Mouse (Mus musculus): ENCODE results near the gene Fbp2. TPM values are rescaled to one million over a fixed set of nuclear protein-coding genes. Genes with fewer than 3 reads are reported as not detected.

The Fbp2 gene
- polyA plus RNA-seq (2014; fragmentation: Nextera tagmentation; extraction: Ambion mirVana) = 0.13 TPM in 1 of 2 replicates, not detected in the other

DNA sequence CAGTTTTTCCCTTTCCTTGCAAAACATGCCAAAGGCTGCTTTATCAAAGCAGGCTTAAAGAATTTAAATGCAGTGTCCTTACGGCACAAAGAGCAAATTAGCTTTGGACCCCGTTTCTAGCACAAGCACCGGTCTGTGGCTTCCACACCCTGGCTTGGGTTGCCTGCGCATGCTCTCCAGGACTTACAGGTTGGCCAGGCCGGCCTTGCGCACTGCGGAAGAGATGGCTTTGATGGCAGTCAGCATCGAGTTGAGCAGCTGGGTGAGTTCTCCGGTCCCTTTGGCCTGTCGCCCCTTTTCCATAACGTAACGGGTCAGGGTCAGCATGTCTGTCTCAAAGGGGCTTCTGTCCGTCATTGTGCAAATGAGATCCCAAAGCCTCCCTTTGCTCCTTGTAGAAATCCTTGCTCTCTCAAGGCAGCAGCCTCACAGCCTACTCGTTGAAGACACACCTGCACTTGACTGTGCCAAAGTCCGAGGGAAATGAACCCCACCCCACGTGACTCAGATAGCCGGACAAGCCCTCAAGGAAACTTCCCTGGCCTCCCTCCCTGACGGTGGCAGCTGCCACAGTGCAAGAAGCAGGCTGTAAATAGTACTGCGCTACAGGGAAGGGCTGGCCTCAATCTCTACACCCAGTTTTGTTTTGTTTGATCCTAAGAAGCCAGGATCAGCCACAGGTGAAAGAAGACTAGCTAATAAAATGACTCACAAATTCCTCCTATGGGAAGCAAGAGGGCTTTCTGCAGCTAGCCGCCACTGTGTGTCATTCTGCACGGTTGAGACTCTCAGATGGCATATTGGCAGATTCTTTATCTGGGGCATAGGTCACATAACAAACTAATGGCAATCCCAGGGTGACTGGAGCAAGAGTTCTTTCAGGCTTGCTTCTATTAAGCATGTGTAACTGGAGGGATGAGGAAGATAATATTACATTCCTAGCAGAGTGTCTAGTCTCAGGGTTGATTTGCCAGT, at the start of gene Fbp2:
Gene Fbp2 (minus strand): TSS at position 482 of the 975 bp plus-strand sequence.
- Histone ChIP-seq H3K9ac (ENCODE audit: low read length) (no peak within 1 kb of the TSS), H3K4me1 (ENCODE audit: control insufficient read depth, insufficient read depth, low read length) (no peaks in the 10 kb centered on the region), H3K9me3 (replicated peaks; ENCODE audit: control insufficient read depth, low read length) (no peaks in the 10 kb centered on the region), H3K36me3 (ENCODE audit: control insufficient read depth, insufficient read depth, low read length) (no peaks in the 10 kb centered on the region), H3K27me3 (replicated peaks; ENCODE audit: control insufficient read depth, insufficient read depth, low read length) (no peaks in the 10 kb centered on the region), H3K4me2 (ENCODE audit: low read length) (no peak within 1 kb of the TSS), H3K4me3 (ENCODE audit: low read depth, low read length) (no peak within 1 kb of the TSS), H3K27ac (ENCODE audit: low read depth, low read length) (no peak within 1 kb of the TSS)
- no peak for DNase-seq (ENCODE audit: low spot score)
- WGBS = 78% methylated on average over 21 of the region's 21 CpGs
- no peak for ATAC-seq

DNA sequence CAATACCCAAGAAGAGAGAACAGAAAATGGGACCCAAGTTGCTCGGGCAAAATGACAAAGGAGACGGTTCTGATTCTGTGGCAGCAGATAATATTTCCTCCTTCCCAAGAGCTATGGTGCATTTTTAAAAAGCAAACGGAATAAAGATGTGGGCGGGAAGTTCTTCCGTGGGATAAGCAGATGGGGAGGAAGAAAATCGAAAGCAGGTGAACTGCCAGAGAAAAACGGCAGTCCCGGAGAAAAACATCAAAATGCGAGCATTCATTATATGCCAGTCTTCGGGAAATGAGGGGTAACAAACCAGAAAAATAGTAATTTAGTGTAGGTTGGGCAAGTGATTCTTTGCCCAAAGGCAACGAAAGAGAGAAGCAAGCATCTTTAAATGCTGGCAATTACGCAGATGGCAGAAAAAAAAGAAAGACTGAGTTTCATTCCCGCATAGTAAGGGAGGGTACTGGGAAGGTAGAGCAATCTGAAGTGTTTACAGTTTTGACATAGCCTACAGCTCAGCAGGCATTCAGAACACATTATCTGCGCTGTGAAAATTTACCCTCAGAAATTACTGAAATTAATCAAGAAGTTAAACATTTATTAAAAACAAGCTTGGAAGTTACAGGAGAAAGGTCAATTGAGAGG, 49.4 kb upstream of the Fbp2 start:
- Histone ChIP-seq H3K36me3 (ENCODE audit: control insufficient read depth, insufficient read depth, low read length) (no peaks in the 10 kb centered on the region), H3K27ac (ENCODE audit: low read depth, low read length) (no peak overlapping the region), H3K4me2 (ENCODE audit: low read length) (no peak overlapping the region), H3K9me3 (replicated peaks; ENCODE audit: control insufficient read depth, low read length) (no peaks in the 10 kb centered on the region), H3K4me3 (ENCODE audit: low read depth, low read length) (no peak overlapping the region), H3K4me1 (ENCODE audit: control insufficient read depth, insufficient read depth, low read length) (no peaks in the 10 kb centered on the region), H3K27me3 (replicated peaks; ENCODE audit: control insufficient read depth, insufficient read depth, low read length) (no peaks in the 10 kb centered on the region), H3K9ac (ENCODE audit: low read length) (no peak overlapping the region)
- WGBS = 73% methylated on average over 14 of the region's 14 CpGs
- no peak for DNase-seq (ENCODE audit: low spot score)
- ATAC-seq = no peak

DNA sequence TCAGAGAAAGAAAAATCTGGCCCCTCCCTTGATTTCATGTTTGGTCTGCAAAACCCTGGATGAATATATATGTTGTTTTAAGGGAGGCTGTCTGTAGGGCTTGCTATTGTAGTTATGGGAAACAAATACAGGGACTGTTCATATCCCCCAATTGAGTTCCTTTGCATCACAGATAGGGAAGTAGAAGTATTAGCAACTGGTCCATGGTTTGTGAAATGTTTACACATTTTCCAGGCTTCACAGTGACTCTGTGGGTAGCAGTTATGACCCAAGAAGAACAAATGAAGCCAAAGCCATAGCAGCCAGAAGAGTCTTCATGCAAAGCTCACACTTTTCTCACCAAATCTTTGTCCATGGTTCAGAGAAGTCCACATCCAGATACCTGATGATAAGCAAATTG, 42.9 kb upstream of the Fbp2 start:
- Histone ChIP-seq H3K9me3 (replicated peaks; ENCODE audit: control insufficient read depth, low read length) (no peaks in the 10 kb centered on the region), H3K36me3 (ENCODE audit: control insufficient read depth, insufficient read depth, low read length) (no peaks in the 10 kb centered on the region), H3K27me3 (replicated peaks; ENCODE audit: control insufficient read depth, insufficient read depth, low read length) (no peaks in the 10 kb centered on the region), H3K4me3 (ENCODE audit: low read depth, low read length) (no peak overlapping the region), H3K4me2 (ENCODE audit: low read length) (no peak overlapping the region), H3K27ac (ENCODE audit: low read depth, low read length) (no peak overlapping the region), H3K4me1 (ENCODE audit: control insufficient read depth, insufficient read depth, low read length) (no peaks in the 10 kb centered on the region), H3K9ac (ENCODE audit: low read length) (no peak overlapping the region)
- DNase-seq (ENCODE audit: low spot score) (no peak), ATAC-seq (no peak)

DNA sequence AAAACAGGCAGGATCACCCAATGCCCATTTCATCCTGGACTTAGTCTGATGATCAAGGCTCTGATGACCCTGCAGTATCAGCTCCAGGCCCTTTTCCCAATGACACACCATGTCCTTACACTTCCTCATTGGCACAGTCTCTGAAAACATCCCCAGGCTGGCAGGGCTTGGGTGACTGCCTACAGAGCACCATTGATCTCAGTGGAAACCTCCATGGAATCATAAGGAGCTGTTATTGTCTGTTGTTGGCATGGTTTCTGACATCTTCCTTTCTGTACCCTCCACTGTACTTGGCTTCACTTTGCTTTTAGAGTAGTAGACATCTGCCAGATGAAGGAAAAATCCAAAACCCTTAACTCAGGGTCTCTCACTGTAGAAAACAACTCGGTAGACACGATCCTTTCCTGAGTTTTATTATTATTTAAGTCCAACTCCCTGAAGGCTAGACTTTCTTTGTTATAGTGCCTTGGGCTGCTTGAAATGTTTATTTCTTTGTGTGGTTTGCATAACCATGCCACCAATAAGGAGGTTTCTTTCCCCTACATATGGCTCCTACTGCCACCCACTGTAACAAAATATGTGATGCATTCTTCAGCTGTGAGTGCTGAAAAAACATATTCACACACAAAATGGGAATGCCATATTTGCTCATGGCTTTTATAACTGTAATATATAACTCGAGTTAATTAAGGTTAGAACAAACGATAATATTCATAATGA, 39.9 kb upstream of the Fbp2 start:
- Histone ChIP-seq H3K27me3 (replicated peaks; ENCODE audit: control insufficient read depth, insufficient read depth, low read length) (no peaks in the 10 kb centered on the region), H3K27ac (ENCODE audit: low read depth, low read length) (no peak overlapping the region), H3K9ac (ENCODE audit: low read length) (no peak overlapping the region), H3K36me3 (ENCODE audit: control insufficient read depth, insufficient read depth, low read length) (no peaks in the 10 kb centered on the region), H3K4me1 (ENCODE audit: control insufficient read depth, insufficient read depth, low read length) (no peaks in the 10 kb centered on the region), H3K4me3 (ENCODE audit: low read depth, low read length) (no peak overlapping the region), H3K4me2 (ENCODE audit: low read length) (no peak overlapping the region), H3K9me3 (replicated peaks; ENCODE audit: control insufficient read depth, low read length) (no peaks in the 10 kb centered on the region)
- ATAC-seq (no peak), DNase-seq (ENCODE audit: low spot score) (no peak)
- 88% methylated on average over 4 of the region's 4 CpGs for WGBS

DNA sequence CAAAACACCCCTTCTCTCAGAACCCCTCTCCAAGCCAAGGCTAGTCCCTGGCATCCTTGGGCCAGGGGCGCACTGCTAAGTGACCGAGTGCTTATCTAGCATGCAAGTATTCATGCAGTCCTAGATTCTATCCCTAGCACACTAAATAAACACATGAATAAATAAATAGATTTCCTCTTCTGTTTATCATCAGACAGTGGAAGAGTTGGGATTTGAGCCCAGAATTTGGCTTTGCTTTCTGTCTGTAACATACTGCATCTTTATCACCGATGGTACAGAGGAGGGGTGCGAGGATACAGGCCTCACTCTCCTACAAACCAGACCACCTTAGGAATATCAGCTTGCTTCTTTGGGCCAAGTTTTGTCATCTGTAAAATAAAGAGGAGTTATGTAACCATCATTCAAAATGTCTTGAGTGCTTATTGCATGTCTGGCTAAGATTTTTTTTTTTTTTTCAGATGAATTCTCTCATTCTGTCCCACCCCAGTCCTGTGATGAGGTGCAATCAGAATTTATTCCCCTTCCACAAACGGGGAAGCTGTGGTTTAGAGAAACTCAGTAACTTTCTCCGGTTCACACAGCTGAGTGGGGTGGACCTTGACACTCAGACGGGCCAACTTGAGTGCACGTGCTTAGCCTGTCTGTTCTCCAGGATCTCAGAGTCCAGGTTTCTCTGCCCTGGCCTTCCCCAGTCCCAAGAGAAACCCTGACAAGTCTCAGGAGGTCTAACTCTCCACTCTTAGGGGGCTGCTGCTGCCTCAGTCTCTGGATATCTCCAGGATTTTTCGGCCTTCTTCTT, 35.0 kb upstream of the Fbp2 start:
- Histone ChIP-seq H3K4me2 (ENCODE audit: low read length) (no peak overlapping the region), H3K4me3 (ENCODE audit: low read depth, low read length) (no peak overlapping the region), H3K27ac (ENCODE audit: low read depth, low read length) (no peak overlapping the region), H3K4me1 (ENCODE audit: control insufficient read depth, insufficient read depth, low read length) (no peaks in the 10 kb centered on the region), H3K9ac (ENCODE audit: low read length) (no peak overlapping the region), H3K9me3 (replicated peaks; ENCODE audit: control insufficient read depth, low read length) (no peaks in the 10 kb centered on the region), H3K36me3 (ENCODE audit: control insufficient read depth, insufficient read depth, low read length) (no peaks in the 10 kb centered on the region), H3K27me3 (replicated peaks; ENCODE audit: control insufficient read depth, insufficient read depth, low read length) (peaks cover 9% of the 10 kb centered on the region)
- ATAC-seq (no peak), DNase-seq (ENCODE audit: low spot score) (no peak)
- WGBS = 86% methylated on average over 9 of the region's 9 CpGs

DNA sequence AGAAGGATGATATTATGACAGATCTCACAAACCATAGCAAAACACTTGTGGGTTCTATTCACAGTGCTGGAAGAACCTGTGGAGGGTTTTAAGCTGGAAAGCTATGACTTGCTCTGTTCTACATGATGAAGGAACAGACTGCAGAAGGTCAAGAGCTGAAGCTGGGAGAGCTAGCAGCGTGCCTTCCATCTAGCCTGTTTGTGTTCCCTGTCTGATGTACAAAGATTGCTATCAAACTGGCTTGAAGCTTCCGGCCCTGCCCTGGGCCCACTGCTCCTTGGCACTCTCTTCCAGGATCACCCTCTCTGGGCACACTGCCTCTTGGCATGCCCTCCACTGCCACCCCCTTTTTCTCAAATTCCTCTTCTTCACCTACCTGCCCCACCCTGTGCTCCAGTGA, 31.1 kb upstream of the Fbp2 start:
- no peak overlapping the region for H3K27ac ChIP-seq (ENCODE audit: low read depth, low read length)
- H3K27me3 ChIP-seq (replicated peaks; ENCODE audit: control insufficient read depth, insufficient read depth, low read length) = peaks cover 16% of the 10 kb centered on the region
- WGBS = 80% methylated on average over 2 of the region's 2 CpGs
- H3K4me3 ChIP-seq (ENCODE audit: low read depth, low read length) = no peak overlapping the region
- H3K4me2 ChIP-seq (ENCODE audit: low read length) = no peak overlapping the region
- H3K36me3 ChIP-seq (ENCODE audit: control insufficient read depth, insufficient read depth, low read length) = no peaks in the 10 kb centered on the region
- no peak overlapping the region for H3K9ac ChIP-seq (ENCODE audit: low read length)
- DNase-seq (ENCODE audit: low spot score) = no peak
- ATAC-seq = no peak
- no peaks in the 10 kb centered on the region for H3K9me3 ChIP-seq (replicated peaks; ENCODE audit: control insufficient read depth, low read length)
- H3K4me1 ChIP-seq (ENCODE audit: control insufficient read depth, insufficient read depth, low read length) = no peaks in the 10 kb centered on the region

DNA sequence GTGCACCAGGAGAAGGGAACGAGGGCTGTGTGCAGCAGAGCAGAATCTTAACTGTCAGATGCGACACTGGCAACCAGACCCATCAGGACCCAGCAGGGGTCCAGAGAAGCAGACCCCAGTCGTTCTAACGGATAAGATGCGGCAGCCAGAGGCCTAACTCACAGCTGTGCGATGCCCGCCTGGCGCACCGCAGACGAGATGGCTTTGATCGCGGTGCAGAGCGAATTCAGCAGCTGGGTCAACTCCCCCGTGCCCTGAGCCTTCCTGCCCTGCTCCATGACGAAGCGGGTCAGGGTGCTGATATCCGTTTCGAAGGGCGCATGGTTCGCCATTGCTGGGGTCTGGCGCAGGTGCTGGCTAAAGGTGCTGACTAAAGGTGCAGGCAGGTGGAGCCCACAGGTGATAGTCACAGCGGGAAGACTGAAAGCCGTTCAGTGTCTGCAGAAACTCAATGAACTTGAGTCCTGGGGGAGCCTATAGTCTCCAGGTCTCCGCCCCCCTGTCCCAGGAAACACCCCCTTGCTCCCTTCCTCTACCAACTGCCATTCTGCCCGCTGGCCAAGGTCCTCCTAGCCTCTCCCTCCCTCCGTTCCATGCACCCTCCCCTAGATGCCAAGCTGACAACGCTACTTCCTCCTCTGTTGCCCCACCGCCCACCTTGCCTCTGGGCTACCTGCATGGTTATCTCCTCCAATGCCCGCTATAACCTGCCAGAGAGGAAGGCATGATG, 29.7 kb upstream of the Fbp2 start, which contains the start of gene Fbp1:
Gene Fbp1 (minus strand): TSS at position 571 of the 730 bp plus-strand sequence.
- peak within 1 kb of the TSS; percentile 34; the same call in 1 of the 2 replicates for H3K4me2 ChIP-seq (ENCODE audit: low read length)
- H3K9me3 ChIP-seq (replicated peaks; ENCODE audit: control insufficient read depth, low read length) = no peaks in the 10 kb centered on the region
- ATAC-seq = no peak
- no peaks in the 10 kb centered on the region for H3K36me3 ChIP-seq (ENCODE audit: control insufficient read depth, insufficient read depth, low read length)
- H3K4me1 ChIP-seq (ENCODE audit: control insufficient read depth, insufficient read depth, low read length) = no peaks in the 10 kb centered on the region
- peak; percentile 7 for DNase-seq (ENCODE audit: low spot score)
- 6% methylated on average over 28 of the region's 29 CpGs for WGBS
- H3K9ac ChIP-seq (ENCODE audit: low read length) = no peak within 1 kb of the TSS
- H3K27me3 ChIP-seq (replicated peaks; ENCODE audit: control insufficient read depth, insufficient read depth, low read length) = peaks cover 16% of the 10 kb centered on the region
- H3K4me3 ChIP-seq (ENCODE audit: low read depth, low read length) = no peak within 1 kb of the TSS
- H3K27ac ChIP-seq (ENCODE audit: low read depth, low read length) = no peak within 1 kb of the TSS

DNA sequence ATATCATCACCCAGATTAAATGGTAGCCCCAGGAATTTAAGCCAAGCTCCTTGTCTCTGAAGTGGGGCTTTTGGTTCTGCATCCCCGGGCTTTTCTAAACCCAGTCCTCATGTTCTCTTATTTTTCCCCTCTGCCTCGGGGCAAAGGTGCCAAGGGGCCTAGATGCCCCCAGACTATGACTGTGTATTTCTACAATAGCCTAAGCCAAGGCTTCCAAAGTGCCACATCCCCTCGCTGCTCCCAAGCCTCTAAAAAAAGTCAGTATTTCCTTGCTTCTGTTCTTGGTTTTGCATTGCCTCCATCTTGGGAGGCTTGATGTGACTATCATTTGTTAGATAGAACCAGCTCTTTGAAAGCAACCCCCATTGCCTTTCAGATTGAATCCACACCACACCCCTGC, 26.3 kb upstream of the Fbp2 start:
- no peak for ATAC-seq

More for the DNA sequence above, 26.3 kb upstream of the Fbp2 start:
- H3K9ac ChIP-seq (ENCODE audit: low read length) = no peak overlapping the region
- H3K36me3 ChIP-seq (ENCODE audit: control insufficient read depth, insufficient read depth, low read length) = no peaks in the 10 kb centered on the region
- H3K4me3 ChIP-seq (ENCODE audit: low read depth, low read length) = no peak overlapping the region
- H3K9me3 ChIP-seq (replicated peaks; ENCODE audit: control insufficient read depth, low read length) = no peaks in the 10 kb centered on the region
- DNase-seq (ENCODE audit: low spot score) = no peak
- 86% methylated on average over 3 of the region's 3 CpGs for WGBS
- H3K27me3 ChIP-seq (replicated peaks; ENCODE audit: control insufficient read depth, insufficient read depth, low read length) = peaks cover 16% of the 10 kb centered on the region
- no peak overlapping the region for H3K27ac ChIP-seq (ENCODE audit: low read depth, low read length)
- H3K4me2 ChIP-seq (ENCODE audit: low read length) = no peak overlapping the region
- H3K4me1 ChIP-seq (ENCODE audit: control insufficient read depth, insufficient read depth, low read length) = no peaks in the 10 kb centered on the region

Data from forebrain, embryonic 14.5 days (tissue).